ENCODE assay signal across 22 mouse cellular contexts in the genomic region with DNA sequence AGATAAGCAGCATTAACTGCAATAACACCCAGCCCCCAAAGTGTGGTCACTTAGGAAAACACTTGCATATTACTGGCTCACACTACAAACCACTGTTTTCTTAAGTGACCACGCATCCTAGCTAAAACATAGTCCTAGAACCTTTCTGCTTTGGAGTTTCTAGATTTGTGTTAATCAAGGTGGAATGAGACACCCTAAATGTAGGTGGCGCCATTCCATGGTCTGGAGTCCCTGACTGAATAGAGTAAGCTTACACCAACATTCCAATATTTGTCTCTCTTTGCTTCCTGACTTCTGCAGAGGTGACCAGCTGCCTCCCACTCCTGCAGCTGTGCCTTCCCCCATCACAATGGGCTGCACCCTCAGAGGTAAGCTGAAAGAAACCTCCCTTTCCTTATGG. TPM values are rescaled to one million over a fixed set of nuclear protein-coding genes. Genes with fewer than 3 reads are reported as not detected.
DNase-seq lines count a peak whose midpoint lies in the region; ATAC-seq and TF ChIP-seq lines count a peak whose summit lies in the region.
"Had no signal": no experiment of that assay in that cellular context is flagged by ENCODE, and none has a peak within 500 bp of the region (broad histone marks: within the 10 kb centered on the region; RNA-seq: fewer than 3 reads in every experiment).

No protein-coding gene starts in this region.

- peak; percentile 28; the same call in 1 of the 2 replicates for TF ChIP-seq CTCF in hindbrain, postnatal 0 days (IDR thresholded peaks at IDR 0.05; ENCODE audit: low read depth)
- TF ChIP-seq CTCF in midbrain, postnatal 0 days (IDR thresholded peaks at IDR 0.05) = peak; percentile 6; the same call in 1 of the 2 replicates

- no peaks in the 10 kb centered on the region for H3K27me3 ChIP-seq in hindbrain, postnatal 0 days (ENCODE audit: insufficient read depth, low read length)
- no peaks in the 10 kb centered on the region for H3K27me3 ChIP-seq in hindbrain, embryonic 12.5 days
- no peaks in the 10 kb centered on the region for H3K27me3 ChIP-seq in midbrain, postnatal 0 days (ENCODE audit: insufficient read depth, low read length)
- no peaks in the 10 kb centered on the region for H3K27me3 ChIP-seq in midbrain, embryonic 10.5 days (ENCODE audit: low read depth, poor library complexity, severe bottlenecking)
- H3K27me3 ChIP-seq: hindbrain, embryonic 13.5 days; kidney, embryonic 15.5 days; midbrain, embryonic 13.5 days; neural tube, embryonic 13.5 days; stomach, embryonic 15.5 days had no signal

- no peak overlapping the region for H3K4me3 ChIP-seq in hindbrain, postnatal 0 days (ENCODE audit: low read length)
- H3K4me3 ChIP-seq in hindbrain, embryonic 12.5 days = no peak overlapping the region
- H3K4me3 ChIP-seq in midbrain, postnatal 0 days (ENCODE audit: low read depth, low read length) = no peak overlapping the region
- no peak overlapping the region for H3K4me3 ChIP-seq in midbrain, embryonic 10.5 days
- H3K4me3 ChIP-seq: forebrain, embryonic 10.5 days; hindbrain, embryonic 13.5 days; kidney, embryonic 15.5 days; midbrain, embryonic 13.5 days; neural tube, embryonic 13.5 days; stomach, embryonic 15.5 days had no signal

- DNase-seq in hindbrain, postnatal 0 days (ENCODE audit: low spot score) = no peak
- DNase-seq in midbrain, postnatal 0 days (ENCODE audit: low spot score) = no peak
- DNase-seq in midbrain, embryonic 10.5 days (ENCODE audit: low spot score) = no peak
- DNase-seq in ES-CJ7 (ENCODE audit: low read depth, low spot score) = peak; percentile 50
- DNase-seq in urinary bladder, adult 18-20 months (ENCODE audit: low spot score in 2 of 2) = no peak
- DNase-seq: adrenal gland, postnatal 36 days; cerebellum, adult 11-12 months; cerebellum, postnatal 14 days; gastrocnemius, postnatal 10 days; left cerebral cortex, postnatal 4 days; liver; lung, adult 18-20 months had no signal

- H3K4me1 ChIP-seq in hindbrain, postnatal 0 days (ENCODE audit: insufficient read depth, low read length) = no peaks in the 10 kb centered on the region
- no peaks in the 10 kb centered on the region for H3K4me1 ChIP-seq in hindbrain, embryonic 12.5 days
- H3K4me1 ChIP-seq in midbrain, postnatal 0 days (ENCODE audit: insufficient read depth, low read length) = no peaks in the 10 kb centered on the region
- peaks cover 5% of the 10 kb centered on the region; the same call in 1 of the 2 replicates for H3K4me1 ChIP-seq in midbrain, embryonic 10.5 days
- H3K4me1 ChIP-seq: hindbrain, embryonic 13.5 days; midbrain, embryonic 13.5 days; neural tube, embryonic 13.5 days; stomach, embryonic 15.5 days had no signal

- H3K9ac ChIP-seq in hindbrain, postnatal 0 days (replicated peaks; ENCODE audit: low read length) = no peak overlapping the region
- no peak overlapping the region for H3K9ac ChIP-seq in hindbrain, embryonic 12.5 days
- no peak overlapping the region for H3K9ac ChIP-seq in midbrain, postnatal 0 days (replicated peaks; ENCODE audit: low read length, poor library complexity, severe bottlenecking)
- H3K9ac ChIP-seq: hindbrain, embryonic 13.5 days; kidney, embryonic 15.5 days; midbrain, embryonic 13.5 days; neural tube, embryonic 13.5 days; stomach, embryonic 15.5 days had no signal

- 87% methylated on average over 2 of the region's 2 CpGs for WGBS in hindbrain, postnatal 0 days
- WGBS in hindbrain, embryonic 12.5 days = 87% methylated on average over 2 of the region's 2 CpGs
- WGBS in midbrain, postnatal 0 days = 79% methylated on average over 2 of the region's 2 CpGs
- WGBS in midbrain, embryonic 10.5 days = 78% methylated on average over 2 of the region's 2 CpGs

- no peaks in the 10 kb centered on the region for H3K9me3 ChIP-seq in hindbrain, postnatal 0 days (ENCODE audit: low read length)
- no peaks in the 10 kb centered on the region for H3K9me3 ChIP-seq in hindbrain, embryonic 12.5 days (replicated peaks)
- no peaks in the 10 kb centered on the region for H3K9me3 ChIP-seq in midbrain, postnatal 0 days (ENCODE audit: low read length)
- H3K9me3 ChIP-seq in midbrain, embryonic 10.5 days (replicated peaks) = no peaks in the 10 kb centered on the region
- H3K9me3 ChIP-seq: forebrain, embryonic 10.5 days; hindbrain, embryonic 13.5 days; kidney, embryonic 15.5 days; midbrain, embryonic 13.5 days; neural tube, embryonic 13.5 days; stomach, embryonic 15.5 days had no signal

- H3K4me2 ChIP-seq in hindbrain, postnatal 0 days (ENCODE audit: low read depth, low read length) = no peak overlapping the region
- H3K4me2 ChIP-seq in hindbrain, embryonic 12.5 days (replicated peaks) = no peak overlapping the region
- H3K4me2 ChIP-seq in midbrain, postnatal 0 days (ENCODE audit: low read depth, low read length, poor library complexity, severe bottlenecking) = no peak overlapping the region
- H3K4me2 ChIP-seq: hindbrain, embryonic 13.5 days; kidney, embryonic 15.5 days; midbrain, embryonic 13.5 days; neural tube, embryonic 13.5 days; stomach, embryonic 15.5 days had no signal

- H3K27ac ChIP-seq in hindbrain, postnatal 0 days = no peak overlapping the region
- no peak overlapping the region for H3K27ac ChIP-seq in hindbrain, embryonic 12.5 days
- H3K27ac ChIP-seq in midbrain, postnatal 0 days (ENCODE audit: low read depth, low read length) = no peak overlapping the region
- H3K27ac ChIP-seq in midbrain, embryonic 10.5 days (replicated peaks) = no peak overlapping the region
- H3K27ac ChIP-seq: forebrain, embryonic 10.5 days; hindbrain, embryonic 13.5 days; kidney, embryonic 15.5 days; macrophage; midbrain, embryonic 13.5 days; neural tube, embryonic 13.5 days; stomach, embryonic 15.5 days had no signal

- H3K36me3 ChIP-seq in hindbrain, postnatal 0 days (ENCODE audit: insufficient read depth, low read length) = no peaks in the 10 kb centered on the region
- no peaks in the 10 kb centered on the region for H3K36me3 ChIP-seq in hindbrain, embryonic 12.5 days
- no peaks in the 10 kb centered on the region for H3K36me3 ChIP-seq in midbrain, postnatal 0 days (ENCODE audit: insufficient read depth, low read length)
- no peaks in the 10 kb centered on the region for H3K36me3 ChIP-seq in midbrain, embryonic 10.5 days
- H3K36me3 ChIP-seq: forebrain, embryonic 10.5 days; G1E; hindbrain, embryonic 13.5 days; kidney, embryonic 15.5 days; midbrain, embryonic 13.5 days; neural tube, embryonic 13.5 days; stomach, embryonic 15.5 days had no signal

- ATAC-seq in hindbrain, postnatal 0 days = no peak
- ATAC-seq in hindbrain, embryonic 12.5 days (ENCODE audit: low FRiP score) = no peak
- no peak for ATAC-seq in midbrain, postnatal 0 days (ENCODE audit: low FRiP score)
- ATAC-seq in megakaryocyte progenitor cell, adult 5-6 weeks (replicated peaks; ENCODE audit: poor library complexity) = peak; percentile 55; the same call in 1 of the 2 replicates
- ATAC-seq: midbrain, embryonic 13.5 days had no signal

RNA-seq across cellular contexts. Expression of a gene that starts 14.8 kb away (rescaled TPM):
- 18.3 and 19.7 TPM in 2 replicates for total RNA-seq in hindbrain, postnatal 0 days (2014; rRNA removed)
- polyA plus RNA-seq in hindbrain, postnatal 0 days (2015; fragmentation: Nextera tagmentation; extraction: Ambion mirVana) = 8.4 and 8.9 TPM in 2 replicates
- 16.2 and 20.6 TPM in 2 replicates for polyA plus RNA-seq in hindbrain, embryonic 12.5 days (2016; fragmentation: Nextera tagmentation; extraction: Ambion mirVana)
- 18.6 and 22.0 TPM in 2 replicates for total RNA-seq in midbrain, postnatal 0 days (2014; rRNA removed)
- 8.6 and 9.7 TPM in 2 replicates for polyA plus RNA-seq in midbrain, postnatal 0 days (2015; fragmentation: Nextera tagmentation; extraction: Ambion mirVana)
- polyA plus RNA-seq in midbrain, embryonic 10.5 days (2016; fragmentation: Nextera tagmentation; extraction: Ambion mirVana) = 12.2 and 13.9 TPM in 2 replicates
- total RNA-seq in megakaryocyte progenitor cell, adult 5-6 weeks (2015) = not detected in 2 replicates
- total RNA-seq in megakaryocyte progenitor cell, adult 5-6 weeks (2017) = 0.07 TPM in 1 of 2 replicates, not detected in the other
- polyA plus RNA-seq: G1E had no signal
